Mouse (Mus musculus) right cerebral cortex, postnatal 25 days (tissue): ENCODE data around the gene Rapgef4.

Experiments
- DNase-seq: peaks from one replicate; pipeline ENCODE4 v3.0.0; 2022

Gene Rapgef4

DNA sequence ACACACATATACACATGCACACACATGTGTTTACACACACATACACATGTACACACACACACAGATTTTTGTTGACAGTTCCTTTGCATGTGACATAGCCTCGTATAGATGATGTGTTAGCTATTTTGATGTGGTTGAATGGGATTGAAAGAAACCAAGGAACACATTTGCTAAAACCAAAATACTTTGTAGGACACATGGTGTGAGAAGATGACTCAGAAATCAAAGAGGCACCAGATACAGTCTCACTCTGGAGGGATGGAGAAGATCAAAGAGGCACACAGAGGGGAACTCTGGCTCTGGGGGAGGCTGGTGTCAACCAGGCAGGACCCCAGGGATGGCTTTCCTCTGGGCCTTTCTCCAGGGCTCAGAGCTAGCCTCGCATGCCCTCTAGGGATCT lies 4.7 kb downstream of the Rapgef4 start:
- DNase-seq = no peak

DNA sequence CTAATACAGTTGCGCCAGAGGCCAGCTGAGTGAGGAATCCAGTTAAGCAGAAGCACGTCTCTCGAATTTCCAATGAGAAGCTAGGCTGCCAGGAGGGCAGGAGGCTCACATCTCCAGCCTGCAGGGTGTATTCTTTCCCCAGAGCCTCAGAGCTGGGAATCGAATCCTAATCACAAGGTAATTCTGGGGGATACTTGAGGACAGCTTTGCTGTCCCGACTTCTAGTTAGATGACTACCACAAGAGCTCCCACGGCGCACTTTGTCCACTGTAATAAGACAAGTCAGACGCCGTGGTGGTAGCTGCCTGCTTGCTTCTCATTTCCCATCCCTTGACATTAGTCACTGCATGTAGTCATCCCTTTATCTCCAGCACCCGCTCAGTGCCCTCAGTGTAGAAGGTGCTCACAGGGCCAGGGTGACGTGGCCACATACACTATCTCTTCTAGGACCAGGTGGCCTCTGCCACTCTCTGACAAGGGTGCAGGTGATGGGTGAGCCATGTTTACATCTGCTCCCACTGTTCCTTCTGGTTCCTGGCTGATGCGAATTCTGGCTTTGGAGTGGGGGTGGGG lies 5.3 kb downstream of the Rapgef4 start:
- DNase-seq = no peak

DNA sequence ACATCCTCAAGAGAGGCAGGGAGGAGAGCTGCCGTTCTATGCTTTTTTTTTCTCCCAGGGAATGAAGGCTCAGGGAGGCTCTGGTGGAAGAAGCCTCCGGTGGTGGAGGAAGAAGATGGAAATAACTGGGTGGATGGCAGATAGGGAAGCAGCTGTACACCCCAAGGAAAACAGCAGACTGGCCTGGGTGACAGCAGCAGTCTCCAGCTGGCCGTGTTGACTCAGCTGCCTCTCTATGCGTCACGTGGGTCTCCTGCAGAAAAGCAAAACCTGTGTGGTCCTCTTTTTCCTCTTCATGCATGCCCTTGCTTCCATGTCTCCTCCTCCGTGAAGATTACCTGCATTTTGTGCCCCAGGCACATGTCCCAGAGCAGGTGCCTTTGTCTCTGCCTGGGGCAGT lies 7.5 kb downstream of the Rapgef4 start:
- peak; percentile 65 for DNase-seq

DNA sequence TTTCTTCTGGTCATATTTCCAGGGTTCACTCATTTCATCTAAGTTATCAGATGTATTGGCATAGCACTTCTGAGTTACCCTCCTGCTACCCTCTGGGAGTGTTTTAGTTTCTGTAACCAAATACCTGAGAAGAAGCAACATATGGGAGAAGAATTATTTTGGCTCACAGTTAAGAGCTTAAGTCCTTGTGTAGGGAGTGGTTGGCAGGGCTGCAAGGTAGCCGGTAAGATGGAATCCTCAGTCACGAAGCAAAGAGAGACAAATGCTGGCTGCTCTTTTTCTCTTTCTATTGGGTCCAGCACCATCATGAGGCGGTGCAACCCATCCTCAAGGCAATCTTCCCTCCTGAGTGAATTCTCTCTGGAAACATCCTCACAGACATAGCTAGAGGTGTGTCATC lies 11.1 kb downstream of the Rapgef4 start:
- DNase-seq = no peak

DNA sequence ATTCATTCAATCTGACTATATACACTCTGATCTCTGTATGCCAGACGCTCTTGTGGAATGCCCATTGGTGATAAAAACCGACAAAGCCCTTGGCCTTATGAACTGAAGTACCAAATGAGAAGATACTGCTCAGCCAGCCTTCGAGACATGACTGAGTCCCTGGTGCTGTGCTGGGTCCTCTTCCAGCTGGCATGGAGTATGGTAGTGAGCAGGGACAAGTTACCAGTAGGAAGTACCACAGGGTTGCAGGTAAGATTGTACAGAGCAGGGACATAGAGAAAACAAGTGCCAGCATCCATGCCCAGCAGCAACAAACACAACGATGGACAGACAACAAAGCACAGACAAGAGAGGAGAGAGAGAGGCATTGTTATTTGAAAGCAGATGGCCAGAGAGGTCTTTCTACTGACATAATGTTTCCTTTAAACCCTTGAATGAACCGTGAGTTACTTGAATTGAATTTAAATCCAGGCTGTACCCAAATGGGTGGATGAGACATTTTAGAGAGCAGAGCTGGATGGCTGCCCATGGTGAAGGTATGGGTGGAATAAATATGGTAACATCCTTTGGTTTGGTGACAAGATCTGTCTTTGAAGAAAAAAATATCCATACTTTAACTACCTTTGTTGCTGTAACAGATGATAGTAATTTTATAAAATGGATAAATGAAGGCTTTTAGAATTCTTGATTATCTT lies 12.8 kb downstream of the Rapgef4 start:
- no peak for DNase-seq

DNA sequence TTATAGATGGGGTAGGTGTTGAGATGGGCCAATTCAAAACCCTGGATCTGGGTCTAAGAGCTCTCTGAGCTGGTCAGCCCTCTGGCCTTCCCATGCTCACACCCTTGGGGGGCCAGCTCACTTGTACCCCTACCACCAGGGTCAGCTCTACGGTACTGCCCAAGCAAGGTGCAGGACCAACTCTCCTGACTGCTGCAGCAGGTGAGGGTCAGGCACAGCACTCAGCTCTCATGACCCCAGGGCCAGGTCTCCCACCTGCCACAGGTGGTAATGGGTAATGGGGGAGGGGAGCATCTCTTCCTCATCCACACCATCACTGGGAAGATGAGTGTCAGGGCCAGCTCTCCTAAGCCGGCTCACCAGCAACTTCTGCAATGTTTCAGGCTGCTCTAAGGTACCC lies 17.5 kb downstream of the Rapgef4 start:
- no peak for DNase-seq

DNA sequence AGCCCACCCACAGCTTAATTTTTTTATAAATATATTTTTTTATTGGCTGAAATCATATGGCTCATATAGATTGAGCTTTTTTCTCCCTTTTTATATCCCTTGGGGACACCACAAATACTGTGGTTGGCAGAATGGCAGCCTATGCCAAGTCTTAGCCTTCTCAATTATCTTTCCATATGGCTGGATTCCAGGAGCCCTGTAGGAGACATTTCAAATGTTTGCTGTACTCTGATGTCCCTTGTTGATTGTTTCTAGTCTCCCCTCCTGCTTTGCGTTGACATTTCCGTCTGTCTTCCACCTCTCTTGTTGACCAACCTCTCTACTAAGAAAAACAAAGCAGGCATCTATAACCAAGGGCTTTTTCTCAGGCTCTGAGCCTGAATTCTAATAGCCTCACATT lies 19.1 kb downstream of the Rapgef4 start:
- no peak for DNase-seq

DNA sequence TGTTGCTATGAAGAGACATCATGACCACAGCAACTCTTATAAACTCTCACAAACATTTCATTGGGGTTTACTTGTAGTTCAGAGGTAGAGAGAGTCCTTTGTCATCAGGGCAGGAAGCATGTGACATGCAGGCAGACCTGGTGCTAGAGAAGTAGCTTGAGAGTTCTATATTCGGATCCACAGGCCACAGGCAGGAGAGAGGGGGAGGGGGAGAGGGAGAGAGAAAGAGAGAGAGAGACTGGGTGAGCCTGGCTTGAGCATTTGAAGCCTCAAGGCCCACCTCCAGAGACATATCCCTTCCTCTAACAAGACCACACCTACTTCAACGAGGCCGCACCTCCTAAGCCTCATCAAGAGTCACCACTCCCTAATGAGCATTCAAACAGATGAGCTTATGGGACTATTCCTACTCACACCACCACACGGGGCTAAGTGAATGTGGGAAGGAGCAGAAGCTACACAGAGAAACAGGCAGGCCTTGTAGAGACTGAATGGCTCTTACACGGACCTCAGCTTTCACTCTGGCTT lies 21.9 kb downstream of the Rapgef4 start:
- DNase-seq = no peak

DNA sequence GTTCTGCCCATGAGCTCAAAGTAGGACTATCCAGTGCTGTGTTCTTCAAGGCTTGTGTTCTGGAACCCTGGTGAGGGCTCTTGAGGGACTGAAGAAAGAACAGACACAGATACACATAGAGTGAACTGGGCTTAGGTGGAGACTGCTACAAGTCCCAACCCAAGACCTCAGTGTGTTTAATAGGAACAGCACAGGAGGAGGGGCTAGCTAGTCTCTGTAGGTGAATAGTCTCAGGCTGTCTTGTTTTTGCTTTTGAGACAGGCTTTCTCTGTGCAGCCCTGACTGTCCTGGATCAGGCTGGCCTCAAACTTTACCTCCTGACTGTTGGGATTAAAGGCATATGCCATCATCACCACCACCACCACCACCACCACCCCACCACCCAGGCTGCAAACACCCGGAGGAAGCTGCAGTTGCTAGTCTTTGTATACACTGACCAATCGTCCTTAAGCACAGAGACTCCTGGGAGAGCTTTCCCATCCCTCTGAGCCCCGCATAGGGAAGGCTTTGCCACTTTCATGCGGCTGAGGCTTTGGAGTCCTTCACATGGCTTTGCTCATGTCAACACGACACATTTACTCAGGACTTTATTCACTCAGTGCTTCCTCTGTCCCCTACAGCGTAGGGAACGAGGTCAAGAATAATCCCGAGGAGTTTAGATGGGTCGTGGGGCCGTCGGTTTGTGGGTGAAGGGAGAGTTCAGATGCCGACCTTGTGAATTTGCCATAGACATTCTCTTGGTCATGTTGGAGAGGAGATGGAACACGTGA lies 22.9 kb downstream of the Rapgef4 start:
- DNase-seq = no peak

DNA sequence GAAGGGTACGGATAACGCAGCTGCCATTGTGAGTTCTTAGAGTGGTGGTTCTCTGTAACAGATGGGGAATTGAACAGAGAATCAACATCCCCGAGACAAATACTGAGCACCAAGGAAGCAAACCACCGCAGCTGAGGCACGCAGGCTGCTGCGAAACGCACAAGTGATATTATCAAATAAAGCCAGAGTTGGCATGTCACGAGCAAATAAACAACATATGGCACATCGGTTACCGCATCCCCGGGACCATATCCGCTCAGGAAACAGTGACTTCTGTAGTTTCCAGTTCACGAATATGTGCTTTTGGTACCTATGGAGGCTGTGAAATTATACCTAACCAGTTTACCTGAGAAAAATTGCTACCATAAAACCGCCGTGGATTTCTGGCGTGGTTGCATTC lies 24.0 kb downstream of the Rapgef4 start:
- DNase-seq = no peak

DNA sequence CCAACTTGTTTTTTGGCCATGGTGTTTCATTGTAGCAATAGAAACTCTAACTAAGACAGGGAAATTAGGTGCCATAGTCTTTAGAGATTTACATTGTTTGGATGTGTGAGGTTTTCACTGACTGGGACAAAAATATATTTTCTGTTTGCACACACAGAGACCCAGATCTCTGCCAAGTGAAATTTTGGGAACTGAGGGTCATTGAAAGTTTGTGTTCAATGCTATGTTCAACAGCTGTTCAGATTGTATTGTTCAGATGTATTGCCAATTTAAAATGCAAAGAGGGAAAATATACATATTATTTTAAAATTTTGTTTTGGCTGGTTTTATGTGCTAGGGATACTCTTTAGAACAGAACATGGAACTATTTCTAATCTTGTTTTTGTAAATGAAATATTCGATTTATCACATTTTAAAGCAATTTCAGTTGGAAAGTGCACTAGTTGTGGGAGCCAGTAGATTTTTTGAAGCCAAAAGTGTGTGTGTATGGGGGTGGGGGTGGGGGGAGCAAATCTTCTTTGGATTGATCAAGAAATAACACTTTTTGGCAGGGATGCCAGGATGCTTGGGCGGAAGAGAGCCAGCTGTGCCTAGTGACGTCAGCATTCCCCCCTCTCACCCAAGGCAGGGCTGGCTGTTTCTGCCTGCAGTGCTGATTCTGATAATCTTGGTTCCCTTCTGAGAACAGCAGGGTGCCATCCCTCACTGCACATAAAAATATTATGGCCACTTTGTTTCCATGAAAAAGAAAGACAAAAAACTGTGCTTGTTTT lies 28.6 kb downstream of the Rapgef4 start:
- peak; percentile 64 for DNase-seq

DNA sequence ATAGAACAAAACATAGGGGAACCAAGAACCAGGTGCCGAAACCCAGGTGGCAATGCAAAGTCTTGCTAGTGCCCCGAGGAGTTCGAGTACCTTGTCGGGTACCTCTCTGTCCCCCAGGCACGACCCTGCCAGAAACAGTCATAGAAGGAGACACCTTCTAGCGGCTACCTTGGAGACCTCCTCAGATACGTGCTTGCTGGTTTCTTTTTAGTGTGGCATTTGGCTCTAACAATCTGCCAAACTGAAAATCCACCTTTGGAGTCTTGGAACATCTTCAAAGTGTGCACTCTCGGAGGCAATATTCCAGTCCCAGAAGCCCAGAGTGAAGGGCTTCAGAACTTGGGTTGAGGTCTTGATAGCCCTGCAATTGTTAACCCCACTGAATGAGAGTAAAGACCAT lies 34.3 kb downstream of the Rapgef4 start:
- no peak for DNase-seq

DNA sequence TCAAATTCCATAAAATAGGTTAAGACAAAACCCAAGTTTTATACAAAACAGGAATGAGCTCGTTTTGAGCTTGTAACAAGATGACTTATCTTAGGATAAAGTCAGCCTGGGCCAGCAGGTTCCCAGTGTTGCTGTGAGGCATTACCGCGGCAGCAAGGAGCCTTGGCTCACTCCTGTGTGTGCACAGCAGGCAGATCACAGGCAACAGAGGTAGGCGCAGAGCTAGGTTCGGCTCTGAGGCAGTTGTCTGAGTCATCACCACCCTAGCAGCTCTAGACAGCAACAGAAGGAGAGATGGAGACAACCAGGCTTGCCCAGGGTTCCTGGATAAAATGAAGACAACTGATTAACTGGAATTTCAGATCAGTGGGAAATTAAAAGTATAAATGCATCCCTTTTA lies 35.0 kb downstream of the Rapgef4 start:
- peak; percentile 67 for DNase-seq

DNA sequence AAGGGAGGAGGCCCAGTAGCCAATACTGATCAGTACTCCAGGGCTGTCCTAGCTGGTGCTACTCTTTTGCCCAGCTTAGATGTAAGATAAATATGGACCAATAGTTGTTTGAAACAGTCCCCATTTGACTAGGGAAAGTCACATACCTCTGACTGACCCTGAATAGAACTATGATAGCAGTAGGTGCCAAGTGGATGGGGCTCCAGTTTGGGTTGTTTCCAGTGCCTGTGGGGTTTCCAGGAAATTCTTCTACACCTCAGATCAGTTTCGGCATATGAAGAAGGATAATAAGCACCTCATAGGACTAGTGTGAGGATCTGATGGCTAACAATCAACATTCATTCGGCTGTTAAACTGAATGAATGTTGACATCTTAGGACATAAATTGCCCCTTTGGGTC lies 36.1 kb downstream of the Rapgef4 start:
- DNase-seq = no peak

DNA sequence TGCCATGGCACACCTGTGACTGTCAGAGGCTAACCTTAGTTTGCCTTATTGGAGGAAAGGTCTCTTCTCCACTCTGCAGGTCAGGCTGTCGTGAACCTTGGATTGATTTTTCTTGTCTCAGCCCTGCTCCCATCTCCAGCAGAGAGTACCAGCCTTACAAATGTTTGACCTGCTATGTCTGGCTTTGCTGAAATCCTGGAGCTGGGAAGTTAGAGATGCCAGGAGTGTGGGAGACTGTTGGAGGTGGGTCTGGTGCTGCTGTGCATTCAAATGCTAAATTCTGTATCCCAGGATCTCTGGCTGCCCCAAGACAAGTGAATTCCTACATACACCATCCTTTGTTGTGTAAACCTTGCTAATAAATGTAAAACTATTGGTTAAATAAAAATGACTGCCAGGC lies 37.7 kb downstream of the Rapgef4 start:
- no peak for DNase-seq

DNA sequence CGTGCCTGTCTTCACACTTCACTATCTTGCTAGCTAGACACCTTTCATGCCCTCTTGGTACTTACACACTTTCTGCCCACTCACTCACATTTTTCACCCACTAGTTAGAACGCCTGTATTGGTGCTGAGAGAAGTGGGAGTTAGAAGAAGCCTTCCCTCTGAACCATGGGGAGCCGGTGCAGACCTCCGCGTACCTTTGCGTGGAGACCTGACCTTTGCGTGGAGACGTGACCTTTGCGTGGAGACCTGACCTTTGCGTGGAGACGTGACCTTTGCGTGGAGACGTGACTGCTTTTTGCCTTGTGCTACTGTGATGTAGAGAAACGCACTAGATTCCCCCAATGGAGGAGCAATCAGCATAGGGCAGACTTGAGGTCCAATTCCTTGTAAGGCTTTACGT lies 39.7 kb downstream of the Rapgef4 start:
- DNase-seq = no peak

DNA sequence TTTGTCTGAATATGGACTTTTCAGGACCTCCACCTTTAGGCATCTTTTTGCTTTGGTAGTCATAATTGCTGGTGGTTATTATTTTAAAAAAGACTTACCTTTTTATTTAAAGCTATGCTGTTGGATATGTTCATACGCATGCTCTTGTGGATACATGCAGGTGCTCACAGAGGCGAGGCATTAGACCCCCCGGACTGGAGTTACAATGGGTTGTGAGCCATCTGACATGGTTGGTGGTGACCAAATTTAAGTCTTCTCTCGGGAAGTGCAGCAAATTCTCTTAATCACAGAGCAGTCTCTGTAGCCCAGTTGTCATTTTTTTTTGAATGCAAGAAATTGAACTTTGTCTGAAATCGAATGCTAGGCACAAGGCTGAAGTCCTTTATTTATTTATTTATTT lies 40.4 kb downstream of the Rapgef4 start:
- DNase-seq = no peak

DNA sequence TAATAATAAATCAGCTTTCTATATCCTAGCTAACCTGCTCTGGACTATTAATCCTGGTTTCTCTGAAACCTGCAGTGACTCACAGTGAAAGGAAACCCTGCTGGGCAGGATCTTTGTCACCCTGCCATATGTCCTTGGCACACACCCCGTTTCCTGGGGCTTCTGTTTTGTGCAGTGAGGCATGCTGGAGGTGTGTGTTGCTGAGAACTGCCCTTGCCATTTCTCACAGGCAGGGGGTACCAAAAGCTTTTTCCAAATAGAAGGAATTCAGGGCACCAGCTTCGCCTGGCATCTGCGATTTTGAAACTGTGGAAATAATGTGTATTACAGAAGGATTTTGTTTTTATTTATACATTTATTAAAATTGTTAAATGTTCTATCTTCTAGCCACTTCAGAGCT lies 40.8 kb downstream of the Rapgef4 start:
- DNase-seq = no peak

DNA sequence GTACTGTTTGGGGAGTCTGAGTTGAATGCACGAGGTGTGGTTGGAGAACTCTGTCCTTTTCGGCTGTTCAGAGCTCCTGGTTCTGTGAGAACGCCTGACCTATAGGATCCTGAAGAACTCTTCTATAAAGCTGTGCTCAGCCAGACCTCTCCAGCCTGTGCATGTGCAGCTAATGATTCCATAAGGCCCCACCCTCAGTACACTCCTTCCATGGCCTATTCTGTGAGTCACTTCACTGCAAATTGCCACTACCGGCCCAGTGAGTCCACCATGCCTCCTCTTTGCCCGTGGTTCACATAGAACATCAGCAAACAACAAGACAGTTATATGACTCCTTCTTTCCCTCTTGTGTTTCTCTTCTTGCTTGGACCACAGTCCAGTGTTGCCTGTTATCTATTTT lies 42.8 kb downstream of the Rapgef4 start:
- DNase-seq = no peak

DNA sequence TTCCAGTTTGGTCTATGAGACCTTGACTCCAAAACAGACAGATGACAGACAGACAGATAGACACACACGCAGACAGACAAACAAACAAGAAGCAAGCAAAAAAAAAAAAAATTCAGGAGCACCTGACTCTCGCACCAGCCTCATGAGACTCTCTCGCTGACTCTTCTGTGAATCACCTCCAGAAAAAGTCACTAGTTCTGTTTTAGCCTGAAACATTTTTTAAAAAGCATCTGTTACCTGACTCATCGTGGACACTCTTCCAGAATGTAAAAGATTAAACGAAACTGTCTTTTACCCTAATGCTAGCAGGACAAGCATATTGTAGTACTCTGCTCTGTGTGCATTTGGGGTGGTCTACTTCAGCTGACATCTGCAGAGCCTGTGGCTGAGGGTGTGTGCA lies 44.6 kb downstream of the Rapgef4 start:
- DNase-seq = no peak

DNA sequence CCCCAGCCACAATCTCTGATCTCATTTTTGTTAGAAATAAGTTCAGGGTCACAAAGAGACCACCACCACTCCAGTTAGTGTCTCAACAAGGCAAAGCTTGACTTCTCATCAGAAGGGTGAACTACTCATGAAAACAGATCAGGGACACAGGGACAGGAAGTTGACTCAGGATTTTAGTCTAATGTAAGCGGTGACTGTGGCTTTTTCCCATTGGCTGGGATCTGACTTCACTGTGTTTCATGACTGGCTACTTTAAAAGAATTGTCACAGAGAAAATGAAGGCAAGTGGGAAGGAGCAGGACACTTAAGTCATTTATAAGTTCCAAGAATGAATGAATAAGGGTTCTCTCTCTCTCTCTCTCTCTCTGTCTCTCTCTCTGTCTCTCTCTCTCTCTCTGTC lies 45.5 kb downstream of the Rapgef4 start:
- DNase-seq = no peak

DNA sequence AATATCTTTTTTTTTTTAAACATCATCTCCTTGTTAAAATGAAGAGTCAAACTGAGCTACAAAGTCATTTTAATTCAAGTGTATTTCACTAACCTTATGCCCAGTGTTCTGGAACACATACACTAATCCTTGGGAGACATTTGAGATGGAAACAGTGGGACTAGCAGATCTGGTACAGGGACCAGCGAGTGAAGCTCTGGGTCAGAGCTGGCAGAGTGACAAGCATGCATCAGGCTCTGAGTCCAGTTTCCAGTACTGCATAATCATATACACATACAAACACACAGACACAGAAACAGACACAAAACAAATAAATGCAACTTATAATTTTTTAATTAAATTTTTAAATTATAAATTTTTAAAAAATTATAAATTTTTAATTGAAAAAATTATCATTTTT lies 48.0 kb downstream of the Rapgef4 start:
- DNase-seq = no peak

DNA sequence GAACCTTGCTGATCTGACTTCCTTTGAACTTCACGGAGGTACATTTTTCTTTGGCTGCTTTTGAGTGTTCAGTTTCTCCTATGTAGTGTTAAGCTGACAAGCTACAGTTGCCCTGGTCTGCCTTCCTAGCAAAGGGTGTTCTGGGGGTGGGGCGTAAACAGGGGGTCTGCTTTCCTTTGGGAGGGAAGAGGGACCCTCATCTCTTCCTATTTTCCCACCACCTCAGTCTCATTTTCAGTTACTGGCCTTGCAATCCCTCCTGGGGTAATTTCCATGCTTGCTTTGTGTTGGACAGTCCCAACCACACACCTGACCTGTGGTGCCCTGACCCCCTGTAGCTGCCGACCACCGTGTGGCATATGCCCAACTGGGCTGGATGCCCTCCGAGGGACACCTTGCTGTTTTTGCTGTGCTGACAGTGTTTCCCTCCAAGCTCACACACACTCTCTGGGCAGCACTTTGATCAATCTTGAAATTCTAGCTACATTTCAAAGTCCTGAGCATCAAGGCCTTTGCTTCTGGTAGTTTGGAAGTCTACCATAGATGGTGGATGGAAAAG lies 48.6 kb downstream of the Rapgef4 start:
- no peak for DNase-seq
